Mouse (Mus musculus) midbrain, embryonic 14.5 days (tissue): Measurements from ENCODE around the gene Mthfd1l. TPM values are rescaled to one million over a fixed set of nuclear protein-coding genes. Genes with fewer than 3 reads are reported as not detected.
A peak's percentile ranks its signal among the peaks of the same experiment; 100 is the strongest.

Source experiments
- ATAC-seq: fragments of 200-750 bp; cut with Nextera tagmentation; 2 replicates; pipeline ENCODE4 v1.8.0; 2017; ENCODE audit warnings: moderate number of reproducible peaks, moderate library complexity; ENCODE audit not compliant: low FRiP score, low TSS enrichment
- DNase-seq: peaks from one replicate; pipeline ENCODE4 v3.0.0-alpha.2; 2015
- H3K27ac ChIP-seq: fragments of 300-500 bp; sonication (generic); replicated peaks from 2 replicates; pipeline ENCODE4 v1.5.1; 2014; ENCODE audit warnings: mild to moderate bottlenecking, low read depth, low read length, moderate library complexity
- H3K27me3 ChIP-seq: fragments of 300-500 bp; sonication (generic); 2 replicates; pipeline ENCODE4 v1.6.1; 2014; ENCODE audit warnings: low read length, control low read depth, mixed read lengths; ENCODE audit not compliant: control insufficient read depth, insufficient read depth
- H3K36me3 ChIP-seq: fragments of 300-500 bp; sonication (generic); 2 replicates; pipeline ENCODE4 v1.6.1; 2014; ENCODE audit warnings: low read length, control low read depth; ENCODE audit not compliant: control insufficient read depth, insufficient read depth
- H3K4me1 ChIP-seq: fragments of 300-500 bp; sonication (generic); 2 replicates; pipeline ENCODE4 v1.6.1; 2014; ENCODE audit warnings: mild to moderate bottlenecking, antibody characterized with exemption, low read length, control low read depth; ENCODE audit not compliant: control insufficient read depth, insufficient read depth
- H3K4me2 ChIP-seq: fragments of 300-500 bp; sonication (generic); 2 replicates; pipeline ENCODE4 v1.6.1; 2014; ENCODE audit warnings: mild to moderate bottlenecking, low read length, moderate library complexity
- H3K4me3 ChIP-seq: fragments of 300-500 bp; sonication (generic); replicated peaks from 2 replicates; pipeline ENCODE4 v1.5.1; 2014; ENCODE audit warnings: low read depth, low read length
- H3K9ac ChIP-seq: fragments of 300-500 bp; sonication (generic); replicated peaks from 2 replicates; pipeline ENCODE4 v1.6.1; 2014; ENCODE audit warnings: mild to moderate bottlenecking, low read length, moderate library complexity
- H3K9me3 ChIP-seq: fragments of 300-500 bp; sonication (generic); 2 replicates; pipeline ENCODE4 v1.6.1; 2016; ENCODE audit warnings: low read length, control low read depth, mixed read lengths; ENCODE audit not compliant: control insufficient read depth
- WGBS: fragments of 180-500 bp; shearing (Covaris S2); extraction: QIAGEN DNeasy Blood & Tissue Kit; methylation state at CpG from one replicate; pipeline ENCODE4 v1.1.7; 2014; 5-methylcytosine and 5-hydroxymethylcytosine counted together
- polyA plus RNA-seq: library from polyadenylated mRNA; unstranded; fragments of >200 nt; fragmentation: Nextera tagmentation; extraction: Ambion mirVana; gene quantifications from 2 replicates; pipeline ENCODE4 v1.2.1, GENCODE M21; 2014

Mthfd1l gene
- polyA plus RNA-seq, 1 experiment from 2014 or later: 6.4 TPM

DNA sequence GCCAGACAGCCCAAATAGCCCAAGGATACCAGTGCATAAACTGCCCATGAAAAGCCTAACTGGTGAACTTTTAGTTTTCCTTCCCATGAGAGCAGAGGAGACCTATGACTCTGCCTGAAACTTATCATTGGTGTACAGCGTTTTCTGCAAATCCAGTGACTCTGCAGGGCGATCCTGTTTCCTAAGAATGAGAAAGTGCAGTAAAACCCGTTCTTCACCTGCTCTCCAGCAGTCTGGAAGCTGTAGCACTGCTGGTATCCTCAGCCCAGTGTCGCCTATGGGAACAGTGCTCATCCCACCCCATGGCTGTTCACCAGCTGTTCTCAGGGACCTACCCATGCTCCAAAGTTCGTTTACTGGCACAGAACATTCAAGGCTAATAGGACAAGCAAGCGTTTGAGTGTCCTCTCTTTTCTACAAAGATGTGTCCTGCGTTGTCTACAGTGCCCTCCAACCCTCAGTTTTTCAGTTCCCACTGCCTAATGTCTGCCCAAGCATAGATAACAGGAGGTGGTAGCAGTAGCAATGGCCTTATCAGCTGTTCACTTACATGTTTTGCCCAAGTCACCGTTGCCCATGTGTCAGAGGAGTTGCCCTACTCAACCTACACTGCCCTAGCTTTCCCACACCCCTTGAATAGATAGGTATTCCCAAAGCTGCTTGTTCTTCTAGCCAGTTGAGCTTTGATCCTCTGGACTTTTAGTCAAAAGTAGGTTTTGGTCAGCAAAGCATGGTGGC is 20.6 kb downstream of the Mthfd1l start:
- Histone ChIP-seq H3K27me3 (no peaks in the 10 kb centered on the region), H3K27ac (no peak overlapping the region), H3K4me3 (no peak overlapping the region), H3K4me2 (no peak overlapping the region), H3K4me1 (no peaks in the 10 kb centered on the region), H3K9me3 (no peaks in the 10 kb centered on the region), H3K9ac (no peak overlapping the region), H3K36me3 (no peaks in the 10 kb centered on the region)
- ATAC-seq (no peak), DNase-seq (no peak)
- 93% methylated on average over 8 of the region's 8 CpGs for WGBS

DNA sequence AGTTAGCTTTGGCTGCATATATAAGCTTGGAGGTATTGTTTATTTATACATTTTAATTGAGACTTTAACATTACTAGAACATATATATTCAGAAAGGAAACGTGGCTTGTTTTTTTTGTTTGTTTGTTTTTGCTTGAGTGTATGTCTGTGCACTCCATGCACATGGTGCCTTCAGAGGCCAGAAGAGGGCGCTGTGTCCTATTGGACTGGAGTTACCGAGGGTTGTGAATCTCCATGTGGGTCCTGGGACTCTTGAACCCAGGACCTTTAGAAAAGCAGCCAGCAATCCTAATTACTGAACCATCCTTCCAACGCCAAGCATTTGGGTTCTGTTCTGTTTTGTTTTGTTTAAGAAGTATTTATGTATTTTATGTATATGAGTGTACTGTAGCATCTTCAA is 22.4 kb downstream of the Mthfd1l start:
- DNase-seq (no peak), ATAC-seq (no peak)
- Histone ChIP-seq H3K4me2 (no peak overlapping the region), H3K9me3 (no peaks in the 10 kb centered on the region), H3K4me3 (no peak overlapping the region), H3K27ac (no peak overlapping the region), H3K36me3 (no peaks in the 10 kb centered on the region), H3K9ac (no peak overlapping the region), H3K4me1 (no peaks in the 10 kb centered on the region), H3K27me3 (no peaks in the 10 kb centered on the region)
- 85% methylated on average over 4 of the region's 4 CpGs for WGBS

DNA sequence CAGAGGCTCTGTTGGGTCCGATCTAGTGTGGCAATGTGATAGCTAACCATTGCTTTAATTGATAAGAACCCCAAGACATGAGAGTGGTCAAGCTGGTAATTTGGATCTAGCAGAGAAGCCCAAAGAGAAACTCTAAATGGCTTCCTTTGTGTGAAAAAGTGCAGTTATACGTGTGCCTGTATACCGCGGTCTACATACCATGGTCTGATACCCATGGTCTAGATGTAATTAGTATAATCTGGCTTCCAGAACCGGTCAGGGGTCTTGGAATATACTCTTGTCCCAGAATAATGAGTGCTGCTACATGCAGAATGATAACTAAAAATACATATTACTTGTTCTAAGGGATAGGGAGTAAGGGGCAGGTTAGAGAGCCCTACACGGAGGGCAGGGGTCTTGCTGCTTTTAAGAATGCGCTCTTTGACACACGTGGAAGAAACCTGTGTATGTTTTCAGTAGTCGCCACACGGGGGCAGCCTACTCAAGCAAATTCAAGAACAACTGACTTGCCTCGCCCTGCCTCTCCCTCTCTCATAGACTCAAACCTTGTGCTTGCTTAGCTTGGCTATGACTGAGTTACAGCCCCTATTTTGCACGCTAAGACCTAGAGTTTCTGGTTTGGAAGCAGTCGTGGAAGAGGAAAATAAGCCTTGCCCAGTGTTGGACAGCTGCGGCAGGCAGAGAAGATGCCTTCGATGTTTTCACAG is 23.4 kb downstream of the Mthfd1l start:
- DNase-seq (peak; percentile 92), ATAC-seq (peak; percentile 57; the same call in 1 of the 2 replicates)
- H3K4me2 ChIP-seq: no peak overlapping the region
- H3K36me3 ChIP-seq: no peaks in the 10 kb centered on the region
- no peaks in the 10 kb centered on the region for H3K9me3 ChIP-seq
- no peak overlapping the region for H3K4me3 ChIP-seq
- H3K4me1 ChIP-seq: no peaks in the 10 kb centered on the region
- H3K27ac ChIP-seq: no peak overlapping the region
- H3K27me3 ChIP-seq: no peaks in the 10 kb centered on the region
- WGBS: 59% methylated on average over 15 of the region's 15 CpGs
- H3K9ac ChIP-seq: no peak overlapping the region

DNA sequence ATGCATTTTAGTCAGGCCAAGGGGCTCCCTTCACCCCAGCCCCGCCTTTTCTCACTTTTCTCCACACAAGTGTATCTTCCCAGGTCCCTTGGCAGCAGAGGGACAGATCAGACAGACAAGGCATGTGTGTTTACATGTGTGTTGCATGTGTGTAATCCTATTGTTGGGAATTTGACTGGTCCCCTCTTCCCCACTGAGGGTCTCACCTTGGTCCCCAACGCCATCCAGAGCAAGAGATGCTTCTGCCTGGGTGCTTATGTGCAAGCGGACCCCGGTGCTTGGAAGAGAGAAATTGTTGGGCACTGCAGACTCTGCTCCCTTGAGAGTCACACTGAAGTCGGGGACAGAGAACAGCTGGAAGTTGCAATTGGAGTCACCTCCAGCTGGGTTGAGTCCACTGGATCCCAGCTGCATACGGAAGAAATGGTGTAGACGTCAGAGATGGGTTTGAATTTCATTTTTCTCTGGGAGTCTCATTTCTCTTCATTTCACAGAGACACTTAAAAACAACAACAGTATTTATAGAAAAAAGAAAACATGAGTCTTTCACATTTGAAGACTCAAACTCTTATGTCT is 25.0 kb downstream of the Mthfd1l start:
- 92% methylated on average over 7 of the region's 7 CpGs for WGBS
- no peak for ATAC-seq
- no peaks in the 10 kb centered on the region for H3K36me3 ChIP-seq

DNA sequence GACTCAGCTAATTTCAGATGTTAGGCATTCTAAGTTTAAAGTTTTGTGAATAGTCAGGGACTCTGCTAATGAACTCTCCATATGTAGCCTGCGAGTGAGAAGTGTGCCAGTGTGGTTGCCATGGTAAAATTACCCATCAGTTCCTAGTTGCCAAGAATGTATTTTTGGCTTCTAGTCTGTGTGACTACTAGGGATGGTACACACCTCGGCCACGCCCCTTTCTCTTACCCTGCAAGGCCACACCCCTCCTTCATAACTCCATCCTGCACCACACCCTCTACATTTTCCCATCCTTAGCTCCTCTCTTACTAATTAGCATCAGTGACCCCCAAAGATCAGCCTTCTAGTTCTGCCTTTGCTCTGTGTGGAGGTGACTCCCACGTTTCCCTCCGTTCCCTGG is 29.8 kb downstream of the Mthfd1l start:
- Histone ChIP-seq H3K9ac (no peak overlapping the region), H3K27ac (no peak overlapping the region), H3K9me3 (no peaks in the 10 kb centered on the region), H3K4me3 (no peak overlapping the region), H3K36me3 (no peaks in the 10 kb centered on the region), H3K4me2 (no peak overlapping the region), H3K4me1 (no peaks in the 10 kb centered on the region), H3K27me3 (no peaks in the 10 kb centered on the region)
- WGBS: 91% methylated on average over 5 of the region's 5 CpGs
- DNase-seq (no peak), ATAC-seq (no peak)

More for the DNA sequence above, 25.0 kb downstream of the Mthfd1l start:
- DNase-seq: no peak
- Histone ChIP-seq H3K9ac (no peak overlapping the region), H3K4me1 (no peaks in the 10 kb centered on the region), H3K9me3 (no peaks in the 10 kb centered on the region), H3K27ac (no peak overlapping the region), H3K27me3 (no peaks in the 10 kb centered on the region), H3K4me2 (no peak overlapping the region), H3K4me3 (no peak overlapping the region)

DNA sequence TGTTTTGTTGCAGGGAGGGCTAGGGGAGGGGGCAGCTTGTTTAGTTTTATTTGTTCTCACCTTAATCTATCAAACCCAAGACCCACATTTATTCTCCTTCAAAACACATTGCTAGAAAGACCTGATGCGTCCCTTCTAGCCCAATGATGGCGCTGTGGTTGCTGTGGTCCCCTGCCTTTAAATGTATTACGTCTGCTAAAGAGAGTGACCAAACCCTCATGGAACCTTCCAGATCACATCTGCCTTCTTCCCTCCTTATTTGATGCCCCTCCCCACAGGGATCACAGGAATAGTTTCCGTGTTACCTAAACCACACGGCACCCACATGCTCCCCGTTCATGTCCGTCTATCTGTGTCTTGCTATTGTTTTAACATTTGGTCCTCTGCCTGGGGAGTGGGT is 32.3 kb downstream of the Mthfd1l start:
- no peak overlapping the region for H3K27ac ChIP-seq
- DNase-seq (no peak), ATAC-seq (no peak)
- H3K36me3 ChIP-seq: no peaks in the 10 kb centered on the region
- H3K4me2 ChIP-seq: no peak overlapping the region
- H3K4me1 ChIP-seq: no peaks in the 10 kb centered on the region
- 90% methylated on average over 7 of the region's 7 CpGs for WGBS
- no peaks in the 10 kb centered on the region for H3K9me3 ChIP-seq
- H3K27me3 ChIP-seq: no peaks in the 10 kb centered on the region
- H3K4me3 ChIP-seq: no peak overlapping the region
- H3K9ac ChIP-seq: no peak overlapping the region

DNA sequence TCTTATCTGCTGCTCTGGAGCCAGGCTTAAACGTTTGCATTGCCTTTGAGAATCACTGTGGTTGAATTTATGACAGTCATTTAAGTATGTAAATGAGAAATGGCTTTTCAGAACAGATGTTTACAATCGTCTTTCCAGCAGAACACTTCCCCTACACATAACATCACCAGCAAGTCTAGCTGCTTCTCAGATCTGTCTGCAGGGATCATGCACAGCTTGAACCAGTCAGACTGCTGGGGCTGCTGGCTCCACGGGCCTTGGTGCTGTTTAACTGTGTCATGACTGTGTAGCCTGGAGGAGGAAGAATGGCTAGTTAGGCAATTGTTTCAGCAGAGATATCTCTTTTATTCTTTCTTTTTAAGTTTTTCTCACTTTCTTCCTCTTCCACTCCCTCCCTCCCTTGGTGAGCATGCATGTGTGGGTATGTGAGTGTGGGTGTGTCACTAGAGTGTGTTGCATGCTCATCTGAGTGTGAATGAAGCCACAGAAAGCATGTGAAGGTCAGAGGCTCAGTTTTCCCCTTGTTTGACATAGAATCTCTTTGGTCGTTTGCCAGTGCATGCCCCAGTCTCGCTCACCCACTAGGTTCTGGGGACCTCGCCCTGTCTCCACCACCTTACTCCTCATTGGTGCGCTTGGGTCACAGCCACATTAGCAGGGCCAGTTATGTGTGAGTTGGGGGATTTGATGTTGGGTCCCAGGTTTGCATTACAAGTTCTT is 33.5 kb downstream of the Mthfd1l start:
- H3K9ac ChIP-seq: no peak overlapping the region
- DNase-seq: peak; percentile 11
- H3K9me3 ChIP-seq: no peaks in the 10 kb centered on the region
- no peak overlapping the region for H3K4me2 ChIP-seq
- no peaks in the 10 kb centered on the region for H3K4me1 ChIP-seq
- ATAC-seq: no peak
- no peaks in the 10 kb centered on the region for H3K36me3 ChIP-seq
- 75% methylated on average over 7 of the region's 7 CpGs for WGBS
- no peak overlapping the region for H3K27ac ChIP-seq
- H3K27me3 ChIP-seq: no peaks in the 10 kb centered on the region
- no peak overlapping the region for H3K4me3 ChIP-seq

DNA sequence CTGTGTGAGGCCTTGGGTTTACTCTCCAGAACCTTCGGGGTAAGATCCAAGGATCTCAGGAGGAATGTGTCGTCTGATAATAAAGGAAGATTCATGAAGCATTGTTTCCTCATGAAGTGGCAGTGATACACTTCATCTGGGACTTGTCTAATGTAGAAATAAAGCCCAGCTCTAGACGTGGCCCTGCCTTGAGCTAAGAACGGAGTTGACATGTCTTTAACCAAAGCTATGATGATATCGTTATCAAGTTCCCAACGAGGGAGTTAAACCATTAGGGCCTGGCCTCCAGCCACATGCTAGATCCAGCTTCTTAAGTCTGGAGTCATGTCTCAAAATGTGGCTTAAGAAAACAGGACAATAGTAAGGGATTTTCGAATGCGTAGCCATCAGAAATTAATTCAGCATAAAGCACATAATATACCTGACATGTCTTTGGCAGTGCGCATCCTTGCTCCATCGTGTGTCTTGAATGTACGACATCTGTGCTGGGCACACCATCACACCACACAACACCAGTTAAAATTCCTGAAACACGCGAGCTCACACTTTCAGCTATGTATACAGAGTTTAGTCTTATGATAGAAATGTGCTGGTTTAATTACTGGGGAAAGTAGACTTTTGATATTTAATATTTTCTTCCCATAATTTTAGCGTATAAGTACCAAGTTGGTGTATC is 49.8 kb downstream of the Mthfd1l start:
- Histone ChIP-seq H3K27ac (no peak overlapping the region), H3K4me2 (no peak overlapping the region), H3K36me3 (no peaks in the 10 kb centered on the region), H3K9ac (no peak overlapping the region), H3K9me3 (no peaks in the 10 kb centered on the region), H3K4me1 (no peaks in the 10 kb centered on the region), H3K4me3 (no peak overlapping the region), H3K27me3 (no peaks in the 10 kb centered on the region)
- ATAC-seq: no peak
- no peak for DNase-seq
- WGBS: 86% methylated on average over 14 of the region's 14 CpGs
